Mouse (Mus musculus): Measurements from ENCODE around the gene Ifnar1. TPM values are rescaled to one million over a fixed set of nuclear protein-coding genes. Genes with fewer than 3 reads are reported as not detected.

Ifnar1 gene
- polyA plus RNA-seq, 2 experiments, result 11.6 to 16.2 TPM

GRCm38 (mm10) chr16:91463836-91464400 lies 21.1 kb upstream of the Ifnar1 start:
- H3K36me3 ChIP-seq (replicated peaks; ENCODE audit: control insufficient read depth, insufficient read depth, low read depth), result peaks cover 16% of the 10 kb centered on the region
- H3K27ac ChIP-seq, result peak overlapping the region; percentile 79
- peaks cover 36 to 45% of the 10 kb centered on the region in 2 experiments for H3K4me1 ChIP-seq (replicated peaks; ENCODE audit: control insufficient read depth in 2 of 2, insufficient read depth in 2 of 2, low read length in 1 of 2)
- no peaks in the 10 kb centered on the region for H3K27me3 ChIP-seq (ENCODE audit: control insufficient read depth, insufficient read depth, low read length)
- ATAC-seq (ENCODE audit: insufficient read depth) (no peak), DNase-seq (ENCODE audit: low read depth in 3 of 3, low spot score in 3 of 3) (no peak)
- peak overlapping the region; percentile 77 for H3K9ac ChIP-seq (replicated peaks)
- no peak for TF ChIP-seq CTCF (IDR thresholded peaks at IDR 0.05; ENCODE audit: low read depth)
- no peak for TF ChIP-seq EP300 (IDR thresholded peaks at IDR 0.05; ENCODE audit: low read depth)
- H3K4me3 ChIP-seq (ENCODE audit: insufficient read depth in 1 of 2, low read depth in 2 of 2, low read length in 2 of 2), result peak overlapping the region; percentile 69 to 96
- 64% methylated on average over 4 of the region's 4 CpGs for WGBS (ENCODE audit: insufficient replicate concordance)
- no peaks in the 10 kb centered on the region for H3K9me3 ChIP-seq (ENCODE audit: control insufficient read depth, low read length)
- H3K4me2 ChIP-seq (ENCODE audit: low read depth), result peak overlapping the region; percentile 84

- peak overlapping the region; percentile 95 for H3K9ac ChIP-seq (replicated peaks)
- peak overlapping the region; percentile 85 for H3K27ac ChIP-seq
- DNase-seq (ENCODE audit: low read depth in 3 of 3, low spot score in 3 of 3), result peak; percentile 90 to 92 (median 91)
- peaks cover 22% of the 10 kb centered on the region for H3K36me3 ChIP-seq (replicated peaks; ENCODE audit: control insufficient read depth, insufficient read depth, low read depth)
- WGBS (ENCODE audit: insufficient replicate concordance), result 1% methylated on average over 44 of the region's 44 CpGs
- no peaks in the 10 kb centered on the region for H3K9me3 ChIP-seq (ENCODE audit: control insufficient read depth, low read length)
- H3K4me2 ChIP-seq (ENCODE audit: low read depth), result peak overlapping the region; percentile 84
- peak overlapping the region; percentile 69 to 96 for H3K4me3 ChIP-seq (ENCODE audit: insufficient read depth in 1 of 2, low read depth in 2 of 2, low read length in 2 of 2)
- peak; percentile 93 for ATAC-seq (ENCODE audit: insufficient read depth)
- H3K4me1 ChIP-seq (replicated peaks; ENCODE audit: control insufficient read depth in 2 of 2, insufficient read depth in 2 of 2, low read length in 1 of 2), result peaks cover 34 to 42% of the 10 kb centered on the region in 2 experiments
- TF ChIP-seq EP300 (IDR thresholded peaks at IDR 0.05; ENCODE audit: low read depth) (peak; percentile 43; the same call in 1 of the 2 replicates), CTCF (IDR thresholded peaks at IDR 0.05; ENCODE audit: low read depth) (no peak)
- no peaks in the 10 kb centered on the region for H3K27me3 ChIP-seq (ENCODE audit: control insufficient read depth, insufficient read depth, low read length)
Observed at GRCm38 (mm10) chr16:91464594-91465504, 20.2 kb upstream of the Ifnar1 start.

- peak overlapping the region; percentile 69 to 96 for H3K4me3 ChIP-seq (ENCODE audit: insufficient read depth in 1 of 2, low read depth in 2 of 2, low read length in 2 of 2)
- H3K4me2 ChIP-seq (ENCODE audit: low read depth), result peak overlapping the region; percentile 84
- 50% methylated on average over 13 of the region's 13 CpGs for WGBS (ENCODE audit: insufficient replicate concordance)
- H3K4me1 ChIP-seq (replicated peaks; ENCODE audit: control insufficient read depth in 2 of 2, insufficient read depth in 2 of 2, low read length in 1 of 2), result peaks cover 29 to 39% of the 10 kb centered on the region in 2 experiments
- DNase-seq (ENCODE audit: low read depth in 3 of 3, low spot score in 3 of 3) (no peak), ATAC-seq (ENCODE audit: insufficient read depth) (peak; percentile 24; the same call in 1 of the 2 replicates)
- TF ChIP-seq CTCF (IDR thresholded peaks at IDR 0.05; ENCODE audit: low read depth) (no peak), EP300 (IDR thresholded peaks at IDR 0.05; ENCODE audit: low read depth) (no peak)
- no peaks in the 10 kb centered on the region for H3K9me3 ChIP-seq (ENCODE audit: control insufficient read depth, low read length)
- H3K27me3 ChIP-seq (ENCODE audit: control insufficient read depth, insufficient read depth, low read length), result no peaks in the 10 kb centered on the region
- H3K27ac ChIP-seq, result peak overlapping the region; percentile 85
- peak overlapping the region; percentile 95 for H3K9ac ChIP-seq (replicated peaks)
- H3K36me3 ChIP-seq (replicated peaks; ENCODE audit: control insufficient read depth, insufficient read depth, low read depth), result peaks cover 30% of the 10 kb centered on the region
Observed at GRCm38 (mm10) chr16:91465505-91466240, 19.4 kb upstream of the Ifnar1 start.

- Histone ChIP-seq H3K27ac (peak overlapping the region; percentile 85), H3K4me1 (replicated peaks; ENCODE audit: control insufficient read depth in 2 of 2, insufficient read depth in 2 of 2, low read length in 1 of 2) (peaks cover 29 to 32% of the 10 kb centered on the region in 2 experiments), H3K27me3 (ENCODE audit: control insufficient read depth, insufficient read depth, low read length) (no peaks in the 10 kb centered on the region), H3K36me3 (replicated peaks; ENCODE audit: control insufficient read depth, insufficient read depth, low read depth) (peaks cover 32% of the 10 kb centered on the region), H3K9me3 (ENCODE audit: control insufficient read depth, low read length) (no peaks in the 10 kb centered on the region), H3K9ac (replicated peaks) (peak overlapping the region; percentile 95), H3K4me3 (ENCODE audit: insufficient read depth in 1 of 2, low read depth in 2 of 2, low read length in 2 of 2) (peak overlapping the region; percentile 69 to 96), H3K4me2 (ENCODE audit: low read depth) (peak overlapping the region; percentile 84)
- TF ChIP-seq CTCF (IDR thresholded peaks at IDR 0.05; ENCODE audit: low read depth), result no peak
- no peak for TF ChIP-seq EP300 (IDR thresholded peaks at IDR 0.05; ENCODE audit: low read depth)
- WGBS (ENCODE audit: insufficient replicate concordance), result 67% methylated on average over 6 of the region's 6 CpGs
- no peak for DNase-seq (ENCODE audit: low read depth in 3 of 3, low spot score in 3 of 3)
- no peak for ATAC-seq (ENCODE audit: insufficient read depth)
Observed at GRCm38 (mm10) chr16:91466566-91466965, 18.5 kb upstream of the Ifnar1 start.

All from liver, embryonic 14.5 days (tissue).